Mouse (Mus musculus) adrenal gland, postnatal 4 days (tissue): ENCODE data around the gene Tnik. TPM values are rescaled to one million over a fixed set of nuclear protein-coding genes. Genes with fewer than 3 reads are reported as not detected.

Source experiments
- DNase-seq, 2 experiments: peaks; one replicate each; pipeline ENCODE4 v3.0.0; 2021 to 2022; ENCODE audit warnings: low spot score in 2 of 2, mixed read lengths in 2 of 2
- total RNA-seq, 2 experiments: library from RNA; stranded (reverse); gene quantifications; 2 replicates each; pipeline ENCODE4 v1.2.3; 2021

The Tnik gene
- total RNA-seq, 2 experiments from 2014 or later: 36.9 to 40.8 TPM

- no peak for DNase-seq
These were observed 279.9 kb downstream of the Tnik start for GRCm38 (mm10) chr3:28542941-28543340.

DNA sequence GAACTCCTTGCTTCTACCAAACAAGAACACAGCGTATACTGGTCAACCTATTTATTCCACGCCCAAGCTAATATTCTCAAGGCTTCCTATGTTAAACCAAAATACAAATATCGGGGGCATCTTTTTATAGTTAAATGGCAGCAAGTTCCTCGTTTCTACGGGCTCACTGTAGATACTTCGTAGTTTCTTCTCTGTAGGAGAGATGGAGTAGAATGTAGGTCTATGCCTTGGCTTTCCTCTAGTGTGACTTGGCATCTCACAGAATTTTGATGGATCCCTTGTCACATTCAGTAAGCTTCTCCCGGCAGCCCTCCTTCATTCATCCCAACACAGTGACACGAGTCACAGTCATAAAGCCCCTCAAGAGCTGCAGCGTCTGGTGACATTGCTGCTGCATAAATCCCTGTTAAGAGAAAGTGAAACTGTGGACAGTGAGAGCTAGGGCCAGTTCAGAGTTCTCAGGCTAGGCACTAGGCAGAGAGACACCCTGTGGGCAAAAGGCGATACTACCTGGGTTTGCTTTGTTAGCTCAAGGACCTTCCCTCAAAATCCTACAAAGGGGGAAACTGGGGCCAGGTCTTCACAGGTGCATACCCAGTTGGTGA lies 280.5 kb downstream of the Tnik start:
- DNase-seq: no peak

GRCm38 (mm10) chr3:28544345-28544869 lies 281.4 kb downstream of the Tnik start:
- DNase-seq: no peak

DNA sequence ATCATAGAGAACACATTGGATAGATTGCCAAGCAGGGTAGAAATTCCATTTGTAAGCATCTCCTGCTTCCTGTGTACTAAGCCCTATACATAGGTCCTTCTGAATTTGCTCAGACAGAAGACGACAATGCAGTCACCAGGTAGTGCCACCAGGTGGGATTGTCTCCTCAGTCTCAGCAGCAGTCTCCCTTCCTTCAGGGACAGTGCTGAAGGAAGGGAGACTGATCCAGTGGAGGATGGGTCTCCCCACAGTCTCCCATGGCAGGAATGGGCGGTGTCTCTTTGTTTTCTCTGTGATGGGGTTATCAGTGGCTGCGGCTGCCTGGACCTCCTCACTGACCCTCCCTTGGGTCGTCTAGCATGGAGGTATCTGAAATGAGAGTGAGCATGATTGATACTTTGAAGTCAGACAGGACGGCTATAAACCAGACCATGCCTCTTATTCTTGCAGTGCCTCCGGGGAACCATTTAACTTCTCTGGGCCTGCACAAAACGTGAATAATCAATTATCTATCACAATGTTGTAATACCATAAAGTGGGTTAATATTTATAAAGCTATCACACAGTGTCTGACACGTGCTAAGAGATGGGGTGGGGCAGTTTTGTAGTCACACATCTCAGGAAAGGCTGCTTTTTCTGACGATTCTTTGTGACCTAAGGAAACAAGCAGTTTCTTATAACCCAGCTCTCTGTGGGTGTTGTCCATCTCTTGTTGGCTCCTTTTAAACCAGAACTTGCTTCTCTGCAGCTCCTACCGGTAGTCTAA lies 285.1 kb downstream of the Tnik start:
- DNase-seq: no peak

GRCm38 (mm10) chr3:28549391-28549790 lies 286.4 kb downstream of the Tnik start:
- DNase-seq: no peak

GRCm38 (mm10) chr3:28550497-28551093 lies 287.6 kb downstream of the Tnik start:
- DNase-seq: no peak

GRCm38 (mm10) chr3:28551756-28552155 lies 288.7 kb downstream of the Tnik start:
- DNase-seq: no peak

DNA sequence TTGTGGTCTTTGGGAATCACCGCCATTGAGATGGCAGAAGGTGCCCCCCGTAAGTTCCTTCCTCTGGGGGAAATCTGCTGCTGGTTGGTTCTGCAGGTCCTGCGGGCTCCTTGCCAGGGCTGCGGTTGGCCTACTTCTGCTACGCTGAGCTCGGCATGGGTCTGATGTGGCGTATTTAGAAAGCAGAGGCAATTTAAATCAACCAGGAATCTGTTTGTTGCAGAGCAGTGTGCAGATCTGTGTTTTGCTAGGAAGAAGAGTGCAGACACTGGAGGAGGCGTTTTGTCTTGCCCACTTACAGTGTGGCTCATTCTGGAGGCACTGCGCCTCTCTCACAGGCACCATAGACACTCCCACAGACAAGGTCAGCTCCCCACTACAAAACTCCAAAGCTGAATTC lies 291.9 kb downstream of the Tnik start:
- no peak for DNase-seq

- no peak for DNase-seq
These were observed 293.0 kb downstream of the Tnik start for GRCm38 (mm10) chr3:28555795-28556570.

DNA sequence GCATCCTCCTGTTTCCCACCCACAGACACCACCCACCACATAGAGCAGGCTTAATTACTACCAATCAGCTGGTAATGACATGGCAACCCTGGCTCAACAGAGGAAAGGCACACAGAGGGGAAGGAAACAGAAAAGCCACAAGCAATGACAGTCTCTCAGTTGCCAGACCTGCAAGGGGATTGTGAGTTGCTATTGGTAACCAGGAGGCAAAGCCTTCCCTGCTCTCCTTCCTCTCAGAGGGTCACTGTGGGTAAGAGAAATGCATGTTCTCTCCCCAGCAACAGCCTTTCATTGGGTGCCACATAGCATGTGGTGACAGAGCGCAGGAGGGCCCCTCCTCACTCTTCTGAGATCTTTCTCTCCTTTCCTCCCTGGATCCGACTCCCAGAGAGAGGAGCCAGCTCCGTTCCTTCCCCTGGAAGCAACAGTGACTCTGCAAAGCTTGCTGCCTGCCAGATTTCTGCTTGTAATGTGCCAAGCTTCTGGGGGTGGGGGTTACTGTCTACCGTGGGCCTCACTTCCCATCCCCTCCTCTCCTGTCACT lies 295.4 kb downstream of the Tnik start:
- DNase-seq: no peak

DNA sequence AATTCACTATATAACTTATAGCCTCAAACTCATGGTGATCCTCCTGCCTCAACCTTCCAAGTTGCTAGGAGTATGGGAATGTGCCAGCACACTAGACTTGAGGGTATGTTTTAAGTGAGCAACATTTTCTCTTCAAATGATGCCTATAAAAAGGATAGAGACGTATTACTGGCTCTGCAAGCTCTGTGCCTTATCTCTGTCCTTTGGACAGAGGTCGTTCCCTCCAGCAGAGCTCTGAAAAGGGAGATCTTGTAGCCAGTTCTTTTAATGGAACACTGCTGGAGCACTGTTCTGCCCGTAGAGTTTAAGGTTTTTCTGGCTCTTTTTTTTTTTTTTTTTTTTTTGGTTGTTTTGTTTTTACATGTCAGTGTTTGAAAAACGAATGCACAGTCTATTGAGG lies 298.4 kb downstream of the Tnik start:
- no peak for DNase-seq

GRCm38 (mm10) chr3:28562612-28563332 lies 299.8 kb downstream of the Tnik start:
- no peak for DNase-seq

DNA sequence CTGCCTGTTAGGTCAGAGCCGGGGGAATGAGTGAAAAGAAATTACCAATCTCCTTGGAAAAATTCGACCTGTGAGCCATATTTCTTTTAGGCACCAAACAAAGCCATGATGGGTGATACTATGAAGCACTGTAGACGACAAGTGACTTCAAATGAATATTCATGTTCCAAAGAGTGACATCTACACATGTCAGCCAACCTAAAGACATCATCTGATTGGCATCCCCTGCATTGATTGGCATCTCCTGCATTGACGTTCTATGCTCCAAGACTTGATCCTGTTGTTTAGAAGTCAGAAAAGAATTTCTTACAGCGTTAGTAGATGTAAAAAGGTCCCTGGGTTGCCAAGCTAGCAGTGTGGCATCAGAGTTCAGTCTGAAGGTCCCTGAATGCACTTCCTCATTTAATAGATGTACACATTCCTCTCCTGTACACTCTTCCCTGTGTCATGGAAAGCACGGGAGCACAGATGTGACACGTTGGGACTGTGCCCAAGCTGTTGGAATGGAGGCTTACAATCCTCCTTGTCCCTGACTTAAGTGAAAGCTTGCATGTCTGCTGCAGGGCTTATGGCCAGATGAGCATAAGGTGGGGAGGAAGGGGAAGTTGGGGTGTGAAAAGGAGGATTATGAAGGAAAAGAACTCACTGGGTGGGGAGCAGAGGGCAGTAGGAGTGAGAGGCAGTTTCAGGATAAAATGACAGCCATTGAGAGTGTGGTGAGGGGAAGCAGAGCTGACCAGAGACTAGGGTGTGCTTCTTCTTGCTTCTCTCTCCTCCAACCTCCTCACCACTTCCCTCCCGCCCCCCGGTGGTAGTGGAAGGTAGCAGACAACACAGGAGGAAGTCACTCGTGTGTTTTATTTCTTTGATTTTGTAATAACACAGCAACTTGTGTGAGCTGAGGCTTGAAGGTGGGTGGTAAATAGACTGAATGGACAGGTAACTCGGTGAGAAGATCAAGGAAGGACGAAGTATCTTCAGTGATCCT lies 301.6 kb downstream of the Tnik start:
- no peak for DNase-seq

DNA sequence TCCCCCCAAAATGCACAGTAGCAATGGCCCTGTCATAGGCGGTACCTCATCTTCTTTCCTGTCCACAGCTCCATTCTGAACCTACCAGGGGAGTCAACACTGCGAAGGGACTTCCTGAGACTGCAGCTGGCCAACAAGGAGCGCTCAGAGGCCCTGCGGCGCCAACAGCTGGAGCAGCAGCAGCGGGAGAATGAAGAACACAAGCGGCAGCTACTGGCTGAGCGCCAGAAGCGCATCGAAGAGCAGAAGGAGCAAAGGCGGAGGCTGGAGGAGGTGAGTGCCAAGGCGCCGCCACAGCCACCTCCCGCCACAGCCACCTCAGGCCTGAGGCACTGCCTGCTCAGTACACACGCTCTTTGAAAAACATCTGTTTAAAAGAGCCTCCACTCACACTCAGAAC lies 314.3 kb downstream of the Tnik start:
- no peak for DNase-seq

DNA sequence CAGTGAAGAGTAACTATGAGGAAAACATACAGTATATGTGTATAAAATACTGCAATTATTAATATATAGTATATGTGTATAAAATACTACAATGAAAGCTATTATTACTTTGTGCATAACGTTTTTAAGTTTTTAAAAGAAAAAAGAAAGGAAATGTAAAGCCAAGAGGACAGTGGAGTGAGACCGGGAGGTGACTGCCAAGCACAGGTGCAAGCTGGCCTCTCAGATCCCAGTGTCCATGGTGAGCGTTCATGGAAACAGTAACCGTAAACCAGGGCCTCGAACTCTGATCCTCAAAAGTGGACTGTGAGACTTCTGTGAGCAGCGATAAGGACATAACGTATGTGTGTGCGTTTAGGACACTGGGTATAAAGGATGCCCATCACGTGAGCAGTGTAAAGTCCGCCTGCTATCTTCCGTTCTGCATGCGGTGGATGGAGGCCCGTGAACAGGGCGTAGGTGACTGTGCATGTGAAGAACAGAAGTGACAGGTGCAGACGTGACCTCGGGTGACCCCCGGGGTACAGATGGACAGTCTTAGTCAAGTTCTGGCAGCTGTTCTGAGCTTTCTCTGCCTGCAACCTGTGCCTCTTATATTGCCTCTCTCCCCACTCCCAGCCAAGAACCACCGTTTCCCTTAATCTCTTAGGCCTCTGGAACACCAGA lies 316.1 kb downstream of the Tnik start:
- DNase-seq: no peak

DNA sequence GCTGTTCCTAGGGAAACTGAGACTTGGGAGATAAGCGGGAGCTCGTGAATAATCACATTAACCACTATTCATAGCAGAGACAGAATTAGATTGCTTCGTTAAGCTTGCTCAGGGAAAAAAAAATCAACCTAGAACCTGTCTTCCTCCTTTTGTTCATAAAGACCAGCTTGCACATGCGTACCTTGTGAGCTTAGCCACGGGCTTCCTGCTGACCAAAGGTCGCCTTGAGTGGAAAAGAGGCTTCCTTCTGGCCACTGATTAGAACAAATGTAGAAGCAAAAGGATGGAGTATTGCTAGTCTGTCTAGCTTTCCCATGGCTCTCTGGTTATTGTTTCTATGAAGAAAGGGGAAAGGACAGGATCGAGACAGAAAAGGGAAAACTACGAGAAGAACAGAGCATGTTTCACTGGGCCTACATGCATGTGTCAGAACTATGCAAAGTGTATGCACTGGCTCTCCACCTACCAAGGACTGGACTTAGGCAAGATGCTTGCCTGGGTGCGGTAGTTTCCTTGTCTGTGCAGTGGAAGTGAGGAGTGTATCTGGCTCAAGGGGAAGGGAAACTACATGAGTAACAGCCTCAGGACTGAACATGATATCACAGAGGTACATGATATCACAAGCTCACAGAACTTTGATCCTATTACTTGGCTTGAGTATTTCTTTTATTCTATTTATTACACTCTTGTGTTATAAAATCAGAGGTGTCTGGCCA lies 322.9 kb downstream of the Tnik start:
- DNase-seq: no peak

DNA sequence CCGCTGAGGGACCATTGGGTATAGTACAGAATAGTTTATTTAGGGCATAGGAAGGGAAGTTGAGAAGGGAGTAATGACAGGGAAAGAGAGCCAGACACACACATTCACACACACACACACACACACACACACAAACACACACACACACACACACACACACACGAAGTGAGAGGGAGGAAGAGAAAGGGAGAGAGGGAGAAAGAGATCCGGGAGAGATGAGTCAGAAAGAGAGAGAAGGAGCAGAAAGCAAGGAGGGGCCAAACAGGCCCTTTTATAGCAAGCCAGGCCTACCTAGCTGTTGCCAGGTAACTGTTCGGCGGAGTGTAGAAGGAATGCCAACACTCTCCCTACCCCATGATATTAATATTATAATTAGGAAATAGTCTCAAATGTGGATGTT lies 324.8 kb downstream of the Tnik start:
- DNase-seq: no peak

DNA sequence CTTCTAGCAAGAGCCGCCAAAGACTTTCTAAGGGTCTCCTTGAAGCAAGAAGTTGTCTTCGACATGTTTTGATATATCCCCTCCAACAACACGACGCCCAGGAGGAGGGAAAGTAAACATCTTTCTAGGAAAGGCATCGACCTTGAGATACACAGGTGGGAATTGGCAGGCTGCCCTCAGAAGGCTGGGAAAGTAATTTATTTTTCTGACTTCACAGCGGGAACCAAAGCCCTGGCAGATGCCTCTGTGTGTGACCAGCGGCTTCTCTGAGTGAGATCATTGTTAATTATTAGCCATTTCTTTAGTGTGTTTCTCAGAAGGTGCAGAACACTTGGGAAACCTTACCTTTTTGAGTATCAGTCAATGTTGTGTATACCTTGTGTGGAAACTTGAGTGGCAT lies 328.3 kb downstream of the Tnik start:
- DNase-seq: no peak
